Mouse (Mus musculus): Measurements from ENCODE around the gene Rpf2. TPM values are rescaled to one million over a fixed set of nuclear protein-coding genes. Genes with fewer than 3 reads are reported as not detected.

Rpf2 gene
- total and polyA plus RNA-seq, 3 experiments = 78.2 to 174 (median 101) TPM

DNA sequence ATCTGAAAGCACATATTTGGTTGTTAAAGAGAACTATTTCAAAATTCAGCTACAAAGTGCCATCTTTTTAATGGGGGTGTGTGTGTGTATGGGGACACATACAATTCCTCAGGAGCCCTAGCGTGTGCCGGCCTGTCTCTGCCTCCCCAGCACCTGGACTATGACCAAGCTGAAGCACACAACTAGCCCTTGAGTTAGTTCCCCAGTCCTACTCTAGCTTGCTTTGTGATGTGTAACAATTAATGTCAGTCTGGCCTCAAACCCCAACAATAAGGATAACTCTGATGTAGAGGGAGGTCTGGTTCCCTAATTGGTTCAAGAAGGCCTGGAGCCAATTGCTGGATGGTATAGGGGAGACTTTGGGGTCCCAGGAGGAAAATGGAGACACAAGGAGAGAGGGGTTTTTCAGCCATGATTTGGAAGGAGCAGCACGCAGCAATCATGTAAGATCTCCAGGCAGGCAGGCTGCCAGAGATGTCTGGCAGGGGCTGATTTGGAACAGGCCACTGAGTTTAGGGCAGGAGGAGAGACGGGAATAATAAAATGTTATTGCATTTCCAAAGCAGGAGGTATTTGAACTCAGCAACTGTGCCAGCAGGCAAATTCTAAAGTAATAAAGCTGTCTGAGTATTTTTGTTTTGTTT lies 19.1 kb downstream of the Rpf2 start:
- no peak overlapping the region for H3K27ac ChIP-seq (ENCODE audit: insufficient read depth, low read depth)
- H3K4me3 ChIP-seq (replicated peaks in 1 of 3; ENCODE audit: low read depth in 2 of 3, low read length in 2 of 3, poor library complexity in 1 of 3) = no peak overlapping the region
- no peak overlapping the region for H3K9ac ChIP-seq (ENCODE audit: insufficient read depth, low read depth)
- TF ChIP-seq TBP (conservative IDR thresholded peaks at IDR 0.05; ENCODE audit: low read depth, low read length) (no peak), MYC (IDR thresholded peaks at IDR 0.05; ENCODE audit: low read depth, low read length) (no peak), IRF4 (IDR thresholded peaks at IDR 0.05; ENCODE audit: low read depth, low read length) (no peak), JUN (IDR thresholded peaks at IDR 0.05; ENCODE audit: insufficient read depth, low read depth, low read length) (no peak), EP300 (IDR thresholded peaks at IDR 0.05; ENCODE audit: low read length) (no peak), MAX (IDR thresholded peaks at IDR 0.05; ENCODE audit: low read length) (no peak), SIN3A (IDR thresholded peaks at IDR 0.05; ENCODE audit: low read length) (no peak), HCFC1 (IDR thresholded peaks at IDR 0.05; ENCODE audit: low read depth, low read length) (no peak)
- DNase-seq (ENCODE audit: extremely low read depth) = no peak
- dilution Hi-C loops (cut with MboI; ENCODE audit: extremely low pct_ligation_motif_present, extremely low pct_unique_long_range_greater_than_20kb, low sequenced_read_pairs) (no loop called here), in situ Hi-C loops (cut with MboI; ENCODE audit: low pct_ligation_motif_present, low pct_unique_long_range_greater_than_20kb, low sequenced_read_pairs) (no loop called here)
- peaks cover 62 to 88% of the 10 kb centered on the region in 2 experiments for H3K36me3 ChIP-seq (replicated peaks in 1 of 2; ENCODE audit: control insufficient read depth in 1 of 2, insufficient read depth in 1 of 2, low read length in 1 of 2)
- H3K79me2 ChIP-seq (replicated peaks; ENCODE audit: control insufficient read depth, extremely low read depth, insufficient read depth, poor library complexity, severe bottlenecking) = no peaks in the 10 kb centered on the region; the same call in 1 of the 2 replicates
- no peaks in the 10 kb centered on the region for H3K9me3 ChIP-seq (replicated peaks; ENCODE audit: low read length)
- H3K4me1 ChIP-seq (ENCODE audit: control insufficient read depth in 1 of 2, insufficient read depth in 2 of 2) = no peaks in the 10 kb centered on the region
- no peaks in the 10 kb centered on the region for H3K27me3 ChIP-seq (replicated peaks)
- no peak overlapping the region for H3K4me2 ChIP-seq (ENCODE audit: insufficient read depth, low read depth, poor library complexity, severe bottlenecking)

GRCm38 (mm10) chr10:40218874-40219273 lies 28.0 kb downstream of the Rpf2 start:
- no peak overlapping the region for H3K27ac ChIP-seq (ENCODE audit: insufficient read depth, low read depth)
- dilution Hi-C loops (cut with MboI; ENCODE audit: extremely low pct_ligation_motif_present, extremely low pct_unique_long_range_greater_than_20kb, low sequenced_read_pairs) (no loop called here), in situ Hi-C loops (cut with MboI; ENCODE audit: low pct_ligation_motif_present, low pct_unique_long_range_greater_than_20kb, low sequenced_read_pairs) (loop anchor here (10.0 kb wide), 1 partner anchor 164 kb away; no protein-coding TSS in a partner anchor)
- no peaks in the 10 kb centered on the region for H3K79me2 ChIP-seq (replicated peaks; ENCODE audit: control insufficient read depth, extremely low read depth, insufficient read depth, poor library complexity, severe bottlenecking)
- H3K9me3 ChIP-seq (replicated peaks; ENCODE audit: low read length) = no peaks in the 10 kb centered on the region
- no peak for DNase-seq (ENCODE audit: extremely low read depth)
- TF ChIP-seq ETS1 (conservative IDR thresholded peaks at IDR 0.05; ENCODE audit: low read depth, low read length) (no peak), HCFC1 (IDR thresholded peaks at IDR 0.05; ENCODE audit: low read depth, low read length) (no peak), MAX (IDR thresholded peaks at IDR 0.05; ENCODE audit: low read length) (no peak), POLR2A (IDR thresholded peaks at IDR 0.05; ENCODE audit: low read depth, low read length) (no peak), NRF1 (IDR thresholded peaks at IDR 0.05; ENCODE audit: low read depth, low read length) (no peak), MAFK (IDR thresholded peaks at IDR 0.05; ENCODE audit: insufficient replicate concordance, low read length) (no peak), JUN (IDR thresholded peaks at IDR 0.05; ENCODE audit: insufficient read depth, low read depth, low read length) (no peak), ZC3H11A (IDR thresholded peaks at IDR 0.05; ENCODE audit: low read depth, low read length) (no peak), TBP (conservative IDR thresholded peaks at IDR 0.05; ENCODE audit: low read depth, low read length) (no peak), MYC (IDR thresholded peaks at IDR 0.05; ENCODE audit: low read depth, low read length) (no peak), EP300 (IDR thresholded peaks at IDR 0.05; ENCODE audit: low read length) (no peak), E2F4 (IDR thresholded peaks at IDR 0.05; ENCODE audit: insufficient replicate concordance, low read depth, low read length) (no peak), TCF12 (IDR thresholded peaks at IDR 0.05; ENCODE audit: low read depth, low read length) (no peak), ZMIZ1 (IDR thresholded peaks at IDR 0.05; ENCODE audit: low read depth, low read length) (no peak), GABPA (IDR thresholded peaks at IDR 0.05; ENCODE audit: insufficient replicate concordance, low read depth, low read length) (no peak), PAX5 (IDR thresholded peaks at IDR 0.05; ENCODE audit: low read length) (no peak), CHD2 (IDR thresholded peaks at IDR 0.05; ENCODE audit: low read length) (no peak), MAZ (IDR thresholded peaks at IDR 0.05; ENCODE audit: low read depth, low read length) (no peak)
- H3K9ac ChIP-seq (ENCODE audit: insufficient read depth, low read depth) = no peak overlapping the region
- no peaks in the 10 kb centered on the region for H3K27me3 ChIP-seq (replicated peaks)
- H3K4me3 ChIP-seq (replicated peaks in 1 of 3; ENCODE audit: low read depth in 2 of 3, low read length in 2 of 3, poor library complexity in 1 of 3) = no peak overlapping the region
- no peak overlapping the region for H3K4me2 ChIP-seq (ENCODE audit: insufficient read depth, low read depth, poor library complexity, severe bottlenecking)
- peaks cover 0 to 10% of the 10 kb centered on the region in 2 experiments; a peak in 1 of 4 replicates for H3K4me1 ChIP-seq (ENCODE audit: control insufficient read depth in 1 of 2, insufficient read depth in 2 of 2)
- peaks cover 11 to 32% of the 10 kb centered on the region in 2 experiments for H3K36me3 ChIP-seq (replicated peaks in 1 of 2; ENCODE audit: control insufficient read depth in 1 of 2, insufficient read depth in 1 of 2, low read length in 1 of 2)
